Mouse (Mus musculus): ENCODE data around the gene Cyp2u1.

DNA sequence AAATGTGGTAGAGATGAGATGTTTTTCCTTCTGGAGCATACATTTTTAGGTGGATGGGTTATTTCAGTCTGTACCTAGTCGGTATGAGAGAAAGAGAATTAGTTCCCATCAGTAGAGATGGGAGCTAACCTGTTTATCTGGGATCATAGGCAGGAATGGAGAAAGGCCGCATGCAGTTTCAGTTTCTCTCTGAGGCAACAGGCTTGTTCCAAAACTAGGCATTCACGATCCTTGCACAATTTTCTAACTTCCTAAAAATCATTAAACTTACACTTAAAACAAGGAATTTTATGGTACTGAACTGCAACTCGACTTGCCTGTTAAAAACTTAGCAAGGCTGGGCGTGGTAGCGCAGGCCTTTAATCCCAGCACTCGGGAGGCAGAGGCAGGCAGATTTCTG is 47.5 kb upstream of the Cyp2u1 start:
- TF ChIP-seq CTCF (IDR thresholded peaks at IDR 0.05; ENCODE audit: low read depth): no peak
- TF ChIP-seq EP300 (IDR thresholded peaks at IDR 0.05; ENCODE audit: low read depth): no peak
